Mouse (Mus musculus) B cell, adult 67 days (primary cell): ENCODE results near the gene Cabin1. TPM values are rescaled to one million over a fixed set of nuclear protein-coding genes. Genes with fewer than 3 reads are reported as not detected.

Source experiments
- total RNA-seq, 2 experiments: library from RNA; stranded (reverse); gene quantifications; 4 replicates each; pipeline ENCODE4 v1.2.4; 2023

The Cabin1 gene
- 100 to 1,000 TPM in 1 of 2 experiments, 10 to 100 TPM in 1; 99.7 to 119 TPM for total RNA-seq

GRCm38 (mm10) chr10:75763682-75764518 is at the start of gene Cabin1:
TSS of gene Cabin1 (minus strand) at chr10:75764341.

GRCm38 (mm10) chr10:75798176-75798696 is 34.1 kb upstream of the Cabin1 start, which contains the start of gene Gstt1:
TSS of gene Gstt1 (minus strand) at chr10:75798584.

GRCm38 (mm10) chr10:75780769-75781578 is 16.8 kb upstream of the Cabin1 start, which contains the start of the genes Gm20441 and Gstt3:
TSS of gene Gm20441 (minus strand) at chr10:75780954.
TSS of gene Gstt3 (minus strand) at chr10:75781414.

GRCm38 (mm10) chr10:75772795-75773664 is 8.9 kb upstream of the Cabin1 start, which contains the start of gene Ddt:
TSS of gene Ddt (minus strand) at chr10:75773414.

GRCm38 (mm10) chr10:75643741-75644343 is 120.3 kb downstream of the Cabin1 start, which contains the start of gene Susd2:
TSS of gene Susd2 (minus strand) at chr10:75644008.

Other genes with a start within 250 kb of the Cabin1 start
- gene Snrpd3, start 246.8 kb downstream of the Cabin1 start, total RNA-seq = 10 to 100 TPM; 74.7 to 75.8 TPM
- 100 to 1,000 TPM; 111 to 119 TPM for gene Gucd1, start 246.4 kb downstream of the Cabin1 start, total RNA-seq
- gene Lrrc75b, start 204.0 kb downstream of the Cabin1 start, total RNA-seq = not detected
- gene Ggt1, start 202.7 kb downstream of the Cabin1 start, total RNA-seq = not detected
- 1 to 10 TPM; 1.2 to 1.4 TPM for gene Ggt5, start 175.0 kb downstream of the Cabin1 start, total RNA-seq
- 1 to 10 TPM; 2.3 to 3.3 TPM for gene Susd2, start 120.3 kb downstream of the Cabin1 start, total RNA-seq
- 10 to 100 TPM; 32.0 to 36.7 TPM for gene Ddt, start 9.1 kb upstream of the Cabin1 start, total RNA-seq
- gene Gm20441, start 16.6 kb upstream of the Cabin1 start, total RNA-seq = not detected
- 10 to 100 TPM in 1 of 2 experiments, 1 to 10 TPM in 1; 9.0 to 10.6 TPM for gene Gstt3, start 17.1 kb upstream of the Cabin1 start, total RNA-seq
- gene Gstt1, start 34.2 kb upstream of the Cabin1 start, total RNA-seq = not detected
- not detected for gene Gstt4, start 58.2 kb upstream of the Cabin1 start, total RNA-seq
- 10 to 100 TPM; 35.1 to 35.2 TPM for gene Gstt2, start 73.1 kb upstream of the Cabin1 start, total RNA-seq
- 100 to 1,000 TPM; 202 to 212 TPM for gene Mif, start 95.9 kb upstream of the Cabin1 start, total RNA-seq
- 10 to 100 TPM in 1 of 2 experiments, 1 to 10 TPM in 1; 8.3 to 12.2 TPM for gene Derl3, start 129.1 kb upstream of the Cabin1 start, total RNA-seq
- 10 to 100 TPM; 80.2 to 89.9 TPM for gene Smarcb1, start 157.3 kb upstream of the Cabin1 start, total RNA-seq
- gene Chchd10, start 168.8 kb upstream of the Cabin1 start, total RNA-seq = 100 to 1,000 TPM; 151 to 169 TPM
- gene Mmp11, start 172.2 kb upstream of the Cabin1 start, total RNA-seq = 1 to 10 TPM; 4.2 to 6.4 TPM
- gene Gm867, start 176.3 kb upstream of the Cabin1 start, total RNA-seq = not detected
- gene Vpreb3, start 178.7 kb upstream of the Cabin1 start, total RNA-seq = 100 to 1,000 TPM; 118 to 155 TPM
- gene Gm5134, start 190.2 kb upstream of the Cabin1 start, total RNA-seq = 1 to 10 TPM in 1 of 2 experiments, under 1 TPM in 1; 0.73 to 1.3 TPM